Mouse (Mus musculus) kidney, embryonic 14.5 days (tissue): ENCODE results near the gene Fancd2. TPM values are rescaled to one million over a fixed set of nuclear protein-coding genes. Genes with fewer than 3 reads are reported as not detected.

Experiments used
- ATAC-seq: fragments of 200-750 bp; cut with Nextera tagmentation; 2 replicates; pipeline ENCODE4 v1.8.0; 2017; ENCODE audit warnings: moderate number of reproducible peaks, mild to moderate bottlenecking, moderate TSS enrichment, moderate library complexity; ENCODE audit not compliant: low FRiP score, low TSS enrichment
- H3K27ac ChIP-seq: fragments of 300-500 bp; sonication (generic); 2 replicates; pipeline ENCODE4 v1.5.1; 2014; ENCODE audit warnings: low read depth, mild to moderate bottlenecking, low read length, moderate library complexity, mixed read lengths
- H3K27me3 ChIP-seq: fragments of 300-500 bp; sonication (generic); 2 replicates; pipeline ENCODE4 v1.6.1; 2014; ENCODE audit warnings: mild to moderate bottlenecking, low read length; ENCODE audit not compliant: control insufficient read depth, insufficient read depth
- H3K36me3 ChIP-seq: fragments of 300-500 bp; sonication (generic); 2 replicates; pipeline ENCODE4 v1.6.1; 2014; ENCODE audit warnings: low read length, mixed read lengths; ENCODE audit not compliant: control insufficient read depth, insufficient read depth
- H3K4me1 ChIP-seq: fragments of 300-500 bp; sonication (generic); 2 replicates; pipeline ENCODE4 v1.6.1; 2014; ENCODE audit warnings: low read length, mixed read lengths; ENCODE audit not compliant: control insufficient read depth, insufficient read depth
- H3K4me2 ChIP-seq: fragments of 300-500 bp; sonication (generic); replicated peaks from 2 replicates; pipeline ENCODE4 v1.6.1; 2014; ENCODE audit warnings: low read depth, mild to moderate bottlenecking, low read length
- H3K4me3 ChIP-seq: fragments of 300-500 bp; sonication (generic); 2 replicates; pipeline ENCODE4 v1.5.1; 2014; ENCODE audit warnings: mild to moderate bottlenecking, low read length
- H3K9ac ChIP-seq: fragments of 300-500 bp; sonication (generic); 2 replicates; pipeline ENCODE4 v1.6.1; 2014; ENCODE audit warnings: low read depth, mild to moderate bottlenecking, low read length, moderate library complexity
- H3K9me3 ChIP-seq: fragments of 300-500 bp; sonication (generic); 2 replicates; pipeline ENCODE4 v1.6.1; 2016; ENCODE audit warnings: low read length; ENCODE audit not compliant: control insufficient read depth
- WGBS: fragments of 180-500 bp; shearing (Covaris S2); extraction: QIAGEN DNeasy Blood & Tissue Kit; methylation state at CpG from one replicate; pipeline ENCODE4 v1.1.7; 2014; 5-methylcytosine and 5-hydroxymethylcytosine counted together
- polyA plus RNA-seq: library from polyadenylated mRNA; unstranded; fragments of >200 nt; fragmentation: Nextera tagmentation; extraction: Ambion mirVana; gene quantifications from 2 replicates; pipeline ENCODE4 v1.2.1, GENCODE M21; 2014

The Fancd2 gene
- polyA plus RNA-seq, 1 experiment from 2014 or later: 16.1 TPM

DNA sequence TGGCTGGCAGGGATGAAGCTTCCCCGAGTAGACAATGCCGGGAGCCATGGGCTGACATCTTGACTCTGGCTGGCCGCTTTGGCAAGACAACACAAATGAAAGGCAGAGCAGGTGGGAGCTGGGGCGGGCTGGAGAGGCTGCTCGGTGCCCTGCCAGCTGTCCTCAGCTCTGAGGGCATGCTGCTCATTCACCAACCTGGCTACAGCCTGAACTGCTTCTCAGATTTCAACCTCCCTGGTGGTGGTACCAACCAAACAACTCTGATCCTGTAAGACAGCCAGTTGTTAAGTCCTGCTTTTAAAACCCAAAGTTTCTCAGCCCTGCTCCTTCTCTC lies 22.6 kb upstream of the Fancd2 start:
- H3K27ac ChIP-seq: no peak overlapping the region

DNA sequence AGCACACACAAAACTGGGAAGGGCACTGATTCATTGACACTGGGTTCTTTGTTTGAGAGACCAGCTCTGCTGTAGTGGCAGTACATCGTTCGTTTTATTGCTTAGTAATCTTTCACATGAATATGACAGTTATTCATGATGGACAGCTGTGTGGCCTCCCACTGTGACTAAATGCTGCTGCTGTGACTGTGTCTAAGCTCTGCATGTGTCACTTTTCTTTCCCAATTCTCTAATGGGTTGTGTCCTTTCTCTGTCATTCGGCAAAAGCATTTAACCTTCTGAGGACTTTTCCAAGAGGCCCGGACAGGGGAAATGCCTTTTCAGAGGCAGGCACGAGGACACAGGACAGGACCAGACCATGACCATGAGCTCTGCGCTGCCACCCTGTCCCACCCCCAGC lies 17.5 kb upstream of the Fancd2 start:
- H3K4me3 ChIP-seq: no peak overlapping the region
- WGBS: 94% methylated on average over 6 of the region's 6 CpGs
- H3K27ac ChIP-seq: no peak overlapping the region
- H3K9ac ChIP-seq: no peak overlapping the region
- no peak for ATAC-seq
- peaks cover 56% of the 10 kb centered on the region for H3K36me3 ChIP-seq
- H3K9me3 ChIP-seq: no peaks in the 10 kb centered on the region
- H3K4me2 ChIP-seq: no peak overlapping the region
- no peaks in the 10 kb centered on the region for H3K4me1 ChIP-seq
- no peaks in the 10 kb centered on the region for H3K27me3 ChIP-seq

More for the DNA sequence above, 22.6 kb upstream of the Fancd2 start:
- Histone ChIP-seq H3K36me3 (peaks cover 7% of the 10 kb centered on the region; the same call in 1 of the 2 replicates), H3K4me3 (no peak overlapping the region), H3K4me2 (no peak overlapping the region), H3K9ac (no peak overlapping the region), H3K9me3 (no peaks in the 10 kb centered on the region), H3K27me3 (no peaks in the 10 kb centered on the region), H3K4me1 (no peaks in the 10 kb centered on the region)
- ATAC-seq: no peak
- WGBS: 49% methylated on average over 5 of the region's 5 CpGs

- ATAC-seq: no peak
- Histone ChIP-seq H3K27me3 (no peaks in the 10 kb centered on the region), H3K27ac (no peak overlapping the region), H3K9me3 (no peaks in the 10 kb centered on the region), H3K4me2 (no peak overlapping the region), H3K36me3 (peaks cover 63% of the 10 kb centered on the region), H3K4me1 (no peaks in the 10 kb centered on the region), H3K4me3 (no peak overlapping the region), H3K9ac (no peak overlapping the region)
- 96% methylated on average over 3 of the region's 3 CpGs for WGBS
Observed at GRCm38 (mm10) chr6:113514600-113514999, 16.9 kb upstream of the Fancd2 start.

DNA sequence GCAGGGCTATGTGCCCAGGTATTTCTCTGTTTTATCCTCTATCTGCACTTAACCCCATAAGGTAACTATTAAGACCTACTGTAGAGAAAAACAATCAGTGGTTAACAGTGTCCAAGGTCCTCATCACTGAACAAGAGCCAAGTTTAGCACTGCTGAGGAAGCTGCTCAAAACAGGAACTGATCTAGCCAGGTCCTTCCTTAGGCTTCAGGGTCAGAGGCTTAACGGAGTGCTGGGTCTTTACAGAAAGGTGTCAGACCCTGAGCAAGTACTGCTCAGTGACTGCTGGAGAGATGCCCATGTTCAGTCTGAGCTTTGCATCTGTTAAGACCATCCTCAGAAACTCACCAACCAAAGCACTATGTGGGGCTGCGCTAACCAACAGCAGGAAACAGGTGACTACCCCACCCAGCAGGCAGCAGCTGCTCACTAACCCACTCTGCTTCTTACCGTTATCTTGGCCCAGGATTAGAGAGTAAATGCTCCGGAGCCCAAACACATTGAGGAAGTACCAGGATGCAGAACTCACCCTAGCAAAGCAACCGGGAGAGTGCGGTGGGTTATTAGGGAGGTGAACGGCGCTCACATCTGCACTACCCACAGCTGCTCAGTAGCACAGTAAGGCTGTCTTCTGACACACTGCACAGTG lies 13.9 kb upstream of the Fancd2 start:
- H3K4me2 ChIP-seq: no peak overlapping the region
- no peaks in the 10 kb centered on the region for H3K27me3 ChIP-seq
- H3K27ac ChIP-seq: no peak overlapping the region
- no peaks in the 10 kb centered on the region for H3K4me1 ChIP-seq
- H3K36me3 ChIP-seq: peaks cover 91% of the 10 kb centered on the region
- no peaks in the 10 kb centered on the region for H3K9me3 ChIP-seq
- ATAC-seq: no peak
- H3K4me3 ChIP-seq: no peak overlapping the region
- no peak overlapping the region for H3K9ac ChIP-seq
- WGBS: 95% methylated on average over 8 of the region's 8 CpGs

- no peak overlapping the region for H3K4me3 ChIP-seq
- no peak overlapping the region for H3K9ac ChIP-seq
- H3K27ac ChIP-seq: no peak overlapping the region
- no peaks in the 10 kb centered on the region for H3K4me1 ChIP-seq
- no peaks in the 10 kb centered on the region for H3K27me3 ChIP-seq
- 74% methylated on average over 1 of the region's 1 CpGs for WGBS
- H3K4me2 ChIP-seq: no peak overlapping the region
- peaks cover 61% of the 10 kb centered on the region for H3K36me3 ChIP-seq
- H3K9me3 ChIP-seq: no peaks in the 10 kb centered on the region
- ATAC-seq: no peak
Observed at GRCm38 (mm10) chr6:113522310-113522709, 9.2 kb upstream of the Fancd2 start.

GRCm38 (mm10) chr6:113523420-113523819 lies 8.1 kb upstream of the Fancd2 start:
- 90% methylated on average over 8 of the region's 8 CpGs for WGBS
- Histone ChIP-seq H3K9ac (no peak overlapping the region), H3K36me3 (peaks cover 50% of the 10 kb centered on the region), H3K4me1 (no peaks in the 10 kb centered on the region), H3K27ac (no peak overlapping the region), H3K4me3 (no peak overlapping the region), H3K4me2 (no peak overlapping the region), H3K9me3 (no peaks in the 10 kb centered on the region), H3K27me3 (no peaks in the 10 kb centered on the region)
- no peak for ATAC-seq

- Histone ChIP-seq H3K27me3 (no peaks in the 10 kb centered on the region), H3K27ac (no peak overlapping the region), H3K9ac (peak overlapping the region; percentile 89), H3K9me3 (no peaks in the 10 kb centered on the region), H3K4me3 (peak overlapping the region; percentile 93), H3K4me1 (peaks cover 9% of the 10 kb centered on the region; the same call in 1 of the 2 replicates), H3K4me2 (peak overlapping the region; percentile 70), H3K36me3 (peaks cover 2% of the 10 kb centered on the region; the same call in 1 of the 2 replicates)
- ATAC-seq: no peak
- WGBS: 8% methylated on average over 7 of the region's 7 CpGs
Observed at GRCm38 (mm10) chr6:113531840-113532404, 440 bp downstream of the Fancd2 start.

DNA sequence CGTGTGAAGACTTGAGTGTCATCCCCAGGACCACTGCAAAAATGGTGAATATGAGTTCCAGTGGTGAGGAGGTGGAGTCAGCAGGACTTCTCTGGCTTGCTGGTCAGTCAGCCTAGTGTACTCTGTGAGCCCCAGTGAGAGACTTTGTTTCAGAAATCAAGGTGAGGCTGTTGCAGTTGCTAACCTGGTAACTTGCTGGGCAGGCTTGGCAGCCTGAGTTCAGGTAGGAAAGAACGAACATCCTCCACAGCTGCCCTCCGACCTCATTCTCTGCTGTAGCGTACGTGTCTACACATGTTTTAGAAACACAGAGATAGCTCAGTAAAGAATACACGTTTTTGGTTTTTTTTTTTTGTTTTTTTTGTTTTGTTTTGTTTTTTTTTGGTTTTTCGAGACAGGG lies 3.4 kb downstream of the Fancd2 start:
- Histone ChIP-seq H3K36me3 (peaks cover 5% of the 10 kb centered on the region; the same call in 1 of the 2 replicates), H3K4me1 (peaks cover 7% of the 10 kb centered on the region; the same call in 1 of the 2 replicates), H3K9ac (no peak overlapping the region), H3K4me2 (no peak overlapping the region), H3K27ac (no peak overlapping the region), H3K9me3 (no peaks in the 10 kb centered on the region), H3K27me3 (no peaks in the 10 kb centered on the region), H3K4me3 (no peak overlapping the region)
- no peak for ATAC-seq
- WGBS: 87% methylated on average over 7 of the region's 7 CpGs

DNA sequence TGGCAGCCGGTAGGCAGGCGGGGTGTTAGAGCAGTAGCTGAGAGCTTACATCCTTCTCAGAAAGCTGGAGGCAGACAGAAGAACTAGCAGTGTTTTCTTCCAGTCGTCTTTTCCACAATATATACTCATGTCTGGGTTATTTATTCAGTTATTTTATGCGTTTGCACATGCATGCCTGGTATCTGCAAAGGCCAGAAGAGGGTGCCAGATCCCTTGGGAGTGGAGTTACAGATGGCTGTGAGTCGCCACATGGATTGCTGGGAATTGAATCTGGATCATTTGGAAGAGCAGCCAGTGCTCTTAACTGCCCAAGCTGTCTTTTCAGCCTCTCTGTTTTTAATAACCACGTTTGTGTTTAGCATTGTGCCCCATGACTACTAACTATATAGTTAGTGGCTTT lies 10.1 kb downstream of the Fancd2 start:
- Histone ChIP-seq H3K4me3 (no peak overlapping the region), H3K27ac (no peak overlapping the region), H3K9me3 (no peaks in the 10 kb centered on the region), H3K9ac (no peak overlapping the region), H3K27me3 (no peaks in the 10 kb centered on the region), H3K4me1 (no peaks in the 10 kb centered on the region), H3K36me3 (peaks cover 8% of the 10 kb centered on the region; the same call in 1 of the 2 replicates), H3K4me2 (no peak overlapping the region)
- 88% methylated on average over 6 of the region's 6 CpGs for WGBS
- ATAC-seq: no peak
